Mouse (Mus musculus) hematopoietic stem cell, adult 5-6 weeks (primary cell): ENCODE data around the gene Cd164l2. TPM values are rescaled to one million over a fixed set of nuclear protein-coding genes. Genes with fewer than 3 reads are reported as not detected.

Experiments used
- ATAC-seq, 2 experiments: fragments of 125-278 bp in 1 of 2; replicated peaks in 1 of 2; 2 replicates each; pipeline ENCODE4 v1.8.0; 2016 to 2017; ENCODE audit warnings: inconsistent platforms in 2 of 2, mild to moderate bottlenecking in 2 of 2, moderate number of reproducible peaks in 2 of 2, low read depth in 1 of 2, moderate TSS enrichment in 1 of 2; ENCODE audit not compliant: low FRiP score in 2 of 2, poor library complexity in 2 of 2, severe bottlenecking in 2 of 2, insufficient read depth in 1 of 2, low TSS enrichment in 1 of 2
- total RNA-seq: library from RNA; stranded (forward); fragments of 172-1452, 232-1000 nt; gene quantifications from 2 replicates; pipeline ENCODE4 v1.2.3, GENCODE M21; 2017

Gene Cd164l2
- total RNA-seq, 1 experiment from 2014 or later, result not detected

DNA sequence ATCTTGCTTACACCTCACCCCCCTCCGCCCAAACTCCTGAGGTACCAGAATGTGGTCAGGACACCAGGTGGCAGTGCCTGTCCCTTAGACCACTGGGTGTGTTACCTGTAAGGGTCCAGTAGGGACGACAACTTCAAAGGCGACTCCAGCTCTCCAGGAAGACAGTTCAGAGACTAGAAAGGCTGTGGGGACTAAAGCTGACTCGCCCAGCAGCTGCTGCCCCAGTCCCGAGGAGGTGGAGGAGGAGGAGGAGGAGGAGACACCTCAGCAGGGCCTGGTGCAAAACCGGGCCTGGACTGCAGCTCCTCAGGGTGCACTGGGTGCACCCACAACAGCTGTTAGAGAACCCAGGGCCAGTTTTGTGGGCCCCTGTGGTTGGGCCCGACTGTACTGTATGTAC is 51.0 kb downstream of the Cd164l2 start, which contains the start of gene Sytl1:
Sytl1 (minus strand) TSS at position 232 of the 400 bp plus-strand sequence.
- peak; percentile 38 to 56; a peak in 2 of 4 replicates for ATAC-seq

DNA sequence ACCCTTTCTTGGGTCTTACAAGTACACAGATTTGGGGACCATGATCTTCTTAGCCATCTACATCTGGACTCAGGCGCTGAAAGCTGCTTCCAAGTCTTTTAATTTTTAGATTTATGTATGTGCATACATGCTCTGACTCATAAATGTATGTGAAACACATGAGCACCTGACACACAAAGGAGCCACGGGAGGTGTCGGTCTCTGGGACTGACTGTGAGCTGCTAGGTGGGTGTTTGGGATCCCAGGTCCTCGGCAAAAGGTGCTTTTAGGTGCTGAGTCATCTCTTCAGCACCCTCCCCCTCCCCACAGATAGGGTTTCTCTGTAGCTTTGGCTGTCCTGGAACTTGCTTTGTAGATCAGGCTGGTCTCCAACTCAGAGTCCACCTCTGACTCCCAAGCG is 51.8 kb downstream of the Cd164l2 start:
- ATAC-seq, result no peak

DNA sequence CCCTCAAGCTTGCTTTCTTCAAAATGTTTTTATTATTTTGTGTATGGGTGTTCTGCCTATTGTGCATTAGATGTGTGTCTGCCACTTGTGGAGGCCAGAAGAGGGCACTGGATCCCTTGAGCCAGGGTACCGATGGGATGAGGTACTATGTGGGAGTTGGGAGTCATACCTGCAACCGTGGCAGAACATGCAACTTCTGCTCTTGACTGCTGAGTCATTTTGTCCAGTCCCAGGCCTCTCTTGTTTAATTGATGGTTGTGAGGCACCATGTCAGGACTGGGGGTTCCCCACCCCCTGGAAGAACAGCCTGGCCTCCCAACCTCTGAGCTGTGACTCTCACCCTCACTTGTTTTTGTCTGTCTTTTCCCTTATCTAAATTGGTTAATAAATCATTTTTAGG is 52.6 kb downstream of the Cd164l2 start:
- no peak for ATAC-seq

DNA sequence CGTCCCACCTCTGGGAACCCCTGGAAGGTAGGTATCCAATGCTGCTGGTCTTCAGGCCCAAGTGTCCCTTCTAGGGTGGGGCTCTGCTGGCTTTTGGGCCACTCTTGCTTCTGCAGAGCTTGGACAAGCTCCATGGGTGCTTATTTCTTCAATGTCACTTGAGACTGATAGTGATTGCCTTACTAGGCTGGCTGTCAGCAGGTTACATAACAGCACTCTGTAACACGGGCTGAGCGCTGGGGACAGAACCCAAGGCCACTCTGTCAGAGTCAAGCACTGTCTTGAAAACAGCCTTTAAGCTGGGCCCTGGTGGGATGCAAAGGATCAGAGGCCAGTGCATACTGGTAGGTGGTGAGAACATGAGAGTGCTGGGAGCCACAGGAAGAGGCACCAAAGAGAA is 53.4 kb downstream of the Cd164l2 start:
- no peak for ATAC-seq

DNA sequence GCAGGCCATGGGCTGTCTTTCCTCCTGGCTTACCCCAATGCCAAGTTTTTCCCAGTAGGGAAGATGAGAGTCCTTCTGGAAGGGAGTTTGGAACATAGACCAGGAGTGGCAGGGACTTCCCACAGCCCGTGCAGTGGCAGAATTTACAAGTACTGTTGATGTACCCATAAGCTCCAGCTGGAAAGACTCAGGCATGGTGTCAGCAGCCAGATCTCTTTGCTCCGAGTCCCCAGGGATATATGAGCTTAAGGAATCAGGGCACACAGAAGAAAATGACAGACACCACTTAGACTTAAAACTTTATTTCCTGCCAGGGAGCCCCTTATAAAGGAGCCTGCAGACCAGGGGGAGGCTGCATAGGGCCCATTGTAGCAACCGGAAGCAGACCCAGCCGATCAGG is 53.8 kb downstream of the Cd164l2 start:
- ATAC-seq, result no peak

DNA sequence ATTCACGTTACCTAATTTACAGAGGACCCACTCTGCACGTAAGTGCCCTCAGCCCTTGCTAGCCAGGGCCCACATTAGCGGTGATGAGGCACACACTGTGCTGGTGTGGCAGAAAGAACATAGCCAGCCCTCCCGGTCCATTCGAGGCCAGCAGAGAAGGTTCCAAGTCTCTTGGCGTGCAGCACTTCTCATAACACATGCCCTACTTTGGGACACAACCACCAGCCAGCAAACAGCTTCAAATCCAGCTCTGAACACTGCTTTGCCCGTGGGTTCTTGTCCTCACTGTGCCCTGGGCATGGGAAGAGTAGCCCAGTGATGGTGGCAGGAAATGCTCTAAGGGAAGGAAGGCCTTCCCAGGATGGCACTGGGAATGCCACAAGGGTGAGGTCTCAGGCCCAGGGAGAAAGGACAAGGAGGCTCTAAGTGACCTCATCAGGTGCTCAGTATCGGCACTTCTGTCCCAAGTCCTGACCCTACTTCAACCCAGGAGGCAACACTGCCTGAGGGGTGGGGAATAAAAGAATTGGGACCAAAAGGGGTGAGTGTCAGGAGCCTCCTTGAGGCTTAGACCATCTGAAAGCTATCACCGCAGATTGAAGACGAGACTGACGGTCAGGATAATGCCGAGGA is 54.4 kb downstream of the Cd164l2 start:
- no peak for ATAC-seq

DNA sequence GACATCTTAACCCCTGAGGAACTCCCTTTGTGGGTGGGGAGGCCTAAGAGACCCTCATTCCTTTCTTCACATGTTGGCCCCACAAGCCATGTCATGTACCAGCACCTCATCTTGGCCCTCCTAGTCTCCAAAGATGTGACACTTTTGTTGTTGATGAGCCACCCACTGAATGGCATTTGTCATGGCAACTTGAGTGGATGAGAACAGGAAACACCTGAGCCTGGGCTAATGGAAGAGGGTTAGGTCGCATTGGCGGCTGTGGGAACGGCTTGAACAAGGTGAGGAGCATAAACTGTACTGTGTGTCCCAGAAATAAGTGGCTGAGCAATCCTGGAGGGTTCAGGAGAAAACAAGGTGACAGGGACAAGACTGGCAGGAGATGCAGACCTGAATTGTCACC is 57.0 kb downstream of the Cd164l2 start:
- no peak for ATAC-seq

DNA sequence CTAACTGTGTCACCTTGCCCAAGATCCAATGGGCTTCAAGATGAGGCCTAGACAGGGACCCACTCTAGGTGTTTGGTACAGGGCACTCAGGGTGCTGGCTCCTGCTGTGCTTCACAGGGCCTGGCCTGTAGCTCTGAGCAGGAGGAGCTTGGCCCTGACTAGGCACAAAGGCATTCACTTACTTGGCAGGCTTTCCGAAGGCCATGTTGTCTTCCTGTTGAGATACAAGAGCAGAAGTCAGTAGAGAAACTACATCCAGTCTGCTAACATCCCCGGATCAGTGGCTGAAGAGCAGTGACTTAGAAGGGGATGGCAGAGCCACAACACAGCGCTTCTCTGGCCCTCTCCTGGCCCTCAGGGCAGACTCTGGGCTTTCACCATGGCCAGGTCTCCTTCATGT is 57.7 kb downstream of the Cd164l2 start:
- no peak for ATAC-seq

DNA sequence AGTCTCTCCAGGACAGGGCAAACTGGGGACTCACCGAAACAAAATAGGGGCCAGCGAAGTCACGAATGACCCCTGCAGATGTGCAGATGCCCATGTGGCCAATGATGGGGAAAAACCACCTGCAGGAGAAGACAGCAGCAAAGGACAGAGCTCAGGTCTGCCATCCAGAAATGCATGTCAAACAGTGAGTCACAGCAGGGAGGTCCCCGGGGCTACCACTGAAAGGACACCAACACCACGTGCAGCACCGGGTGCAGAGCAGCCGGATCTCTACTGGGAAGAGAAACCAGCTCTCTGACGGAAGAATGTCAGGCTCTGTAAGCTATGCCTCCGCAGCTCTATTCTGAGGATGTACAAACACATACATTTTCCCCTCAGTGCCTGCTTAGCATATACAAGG is 59.0 kb downstream of the Cd164l2 start:
- ATAC-seq, result no peak

Other genes starting within 250 kb of the Cd164l2 start
- 5.2 and 8.8 TPM in 2 replicates for gene Fgr, start 238.0 kb upstream of the Cd164l2 start, total RNA-seq
- 7.2 and 9.8 TPM in 2 replicates for gene Ahdc1, start 200.9 kb upstream of the Cd164l2 start, total RNA-seq
- gene Wasf2, start 81.6 kb upstream of the Cd164l2 start, total RNA-seq, result 46.9 and 58.8 TPM in 2 replicates
- gene Gpr3, start 405 bp downstream of the Cd164l2 start, total RNA-seq, result 0.25 and 0.50 TPM in 2 replicates
- gene Map3k6, start 28.7 kb downstream of the Cd164l2 start, total RNA-seq, result 1.8 and 3.5 TPM in 2 replicates
- gene Sytl1, start 51.0 kb downstream of the Cd164l2 start, total RNA-seq, result 7.2 and 20.1 TPM in 2 replicates
- 11.6 and 21.5 TPM in 2 replicates for gene Tmem222, start 65.7 kb downstream of the Cd164l2 start, total RNA-seq
- gene Wdtc1, start 141.3 kb downstream of the Cd164l2 start, total RNA-seq, result 11.3 and 13.7 TPM in 2 replicates
- gene Slc9a1, start 157.6 kb downstream of the Cd164l2 start, total RNA-seq, result 11.0 and 16.9 TPM in 2 replicates